Comparison of ENCODE assay signal across 21 mouse cellular contexts in genomic region chr17:46341208-46341607, GRCm38 (mm10). TPM values are rescaled to one million over a fixed set of nuclear protein-coding genes. Genes with fewer than 3 reads are reported as not detected.
DNase-seq lines count a peak whose midpoint lies in the region; TF ChIP-seq lines count a peak whose summit lies in the region.
"Had no signal": no experiment of that assay in that cellular context is flagged by ENCODE, and none has a peak within 500 bp of the region (broad histone marks: within the 10 kb centered on the region; RNA-seq: fewer than 3 reads in every experiment).

No protein-coding gene starts in this region.

- no peaks in the 10 kb centered on the region for H3K27me3 ChIP-seq in midbrain, embryonic 10.5 days (ENCODE audit: low read depth, poor library complexity, severe bottlenecking)
- H3K27me3 ChIP-seq: embryonic facial prominence, embryonic 15.5 days had no signal

- no peak overlapping the region for H3K4me3 ChIP-seq in layer of hippocampus, adult 2 months
- no peak overlapping the region for H3K4me3 ChIP-seq in macrophage (ENCODE audit: inconsistent target)
- H3K4me3 ChIP-seq in midbrain, embryonic 10.5 days, result no peak overlapping the region
- H3K4me3 ChIP-seq: embryonic facial prominence, embryonic 15.5 days; gastrocnemius, adult 2 months; myocyte had no signal

- no peaks in the 10 kb centered on the region for H3K4me1 ChIP-seq in midbrain, embryonic 10.5 days
- H3K4me1 ChIP-seq: embryonic facial prominence, embryonic 15.5 days had no signal

- peaks cover 23% of the 10 kb centered on the region for H3K9me3 ChIP-seq in midbrain, embryonic 10.5 days (replicated peaks)
- H3K9me3 ChIP-seq: embryonic facial prominence, embryonic 15.5 days had no signal

- no peak overlapping the region for H3K27ac ChIP-seq in layer of hippocampus, adult 2 months
- peak overlapping the region; percentile 83 for H3K27ac ChIP-seq in macrophage
- H3K27ac ChIP-seq in midbrain, embryonic 10.5 days (replicated peaks), result no peak overlapping the region
- H3K27ac ChIP-seq: embryonic facial prominence, embryonic 15.5 days; gastrocnemius, adult 2 months had no signal

- H3K36me3 ChIP-seq in macrophage (ENCODE audit: inconsistent target), result no peaks in the 10 kb centered on the region
- no peaks in the 10 kb centered on the region for H3K36me3 ChIP-seq in midbrain, embryonic 10.5 days
- H3K36me3 ChIP-seq: embryonic facial prominence, embryonic 15.5 days had no signal

- 6% methylated on average over 7 of the region's 7 CpGs for WGBS in macrophage (ENCODE audit: missing documents)
- 87% methylated on average over 7 of the region's 7 CpGs for WGBS in midbrain, embryonic 10.5 days

- peak; percentile 9 for DNase-seq in layer of hippocampus, adult 9-11 months
- DNase-seq in layer of hippocampus, adult 2 months (ENCODE audit: low spot score in 2 of 2), result no peak
- DNase-seq in spleen, postnatal 36 days (ENCODE audit: low spot score in 2 of 2), result peak; percentile 59 to 65
- DNase-seq in spleen, postnatal 4 days (ENCODE audit: low spot score in 2 of 2), result no peak
- no peak for DNase-seq in midbrain, embryonic 10.5 days (ENCODE audit: low spot score)
- DNase-seq in Muller cell, postnatal 12 days (ENCODE audit: inconsistent ontology term), result no peak
- DNase-seq in gastrocnemius, postnatal 4 days (ENCODE audit: low spot score in 2 of 2), result no peak
- DNase-seq: adrenal gland, postnatal 10 days; cerebellum, adult 11-12 months; cerebellum, postnatal 25 days; forebrain, postnatal 0 days; gastrocnemius, adult 2 months; kidney, adult 11 months; layer of hippocampus, postnatal 36 days; lung, adult 18-20 months; midbrain, embryonic 14.5 days; right cerebral cortex, postnatal 14 days; thymus, adult 18-20 months had no signal

- H3K79me2 ChIP-seq in macrophage (ENCODE audit: inconsistent target), result no peaks in the 10 kb centered on the region

- TF ChIP-seq CTCF in layer of hippocampus, adult 2 months (conservative IDR thresholded peaks at IDR 0.05), result no peak

RNA-seq across cellular contexts. Expression of gene Abcc10, which starts 13.1 kb away (rescaled TPM):
- total RNA-seq in layer of hippocampus, adult 2 months (2021), result 1 to 10 TPM; 8.9 to 9.7 TPM
- 10 to 100 TPM; 13.4 to 42.2 (median 30.0) TPM for total RNA-seq in macrophage (2018; cell fraction: chromatin; rRNA removed)
- 1 to 10 TPM; 1.8 to 5.2 (median 3.1) TPM for total RNA-seq in macrophage (2018; cell fraction: cytosol; rRNA removed)
- total RNA-seq in macrophage (2018; cell fraction: nucleus; rRNA removed), result 10 to 100 TPM in 25 of 26 experiments, 1 to 10 TPM in 1; 9.8 to 35.4 (median 22.3) TPM
- 1.8 to 3.9 TPM (median 2.4 TPM) in 3 replicates for polyA plus RNA-seq in macrophage (2018)
- polyA plus RNA-seq in midbrain, embryonic 10.5 days (2016; fragmentation: Nextera tagmentation; extraction: Ambion mirVana), result 7.6 and 8.9 TPM in 2 replicates
- 1 to 10 TPM; 5.3 to 5.4 TPM for total RNA-seq in gastrocnemius, postnatal 4 days (2021)

RNA-seq across cellular contexts. Expression of gene Zfp318, which starts 42.3 kb away (rescaled TPM):
- 10 to 100 TPM; 57.4 to 70.5 TPM for total RNA-seq in layer of hippocampus, adult 2 months (2021)
- total RNA-seq in macrophage (2018; cell fraction: chromatin; rRNA removed), result 100 to 1,000 TPM in 1 of 26 experiments, 10 to 100 TPM in 25; 22.1 to 100 (median 44.6) TPM
- total RNA-seq in macrophage (2018; cell fraction: cytosol; rRNA removed), result 10 to 100 TPM in 23 of 26 experiments, 1 to 10 TPM in 3; 7.4 to 25.0 (median 14.9) TPM
- 10 to 100 TPM; 23.1 to 78.6 (median 38.4) TPM for total RNA-seq in macrophage (2018; cell fraction: nucleus; rRNA removed)
- polyA plus RNA-seq in macrophage (2018), result 6.7 to 12.9 TPM (median 11.8 TPM) in 3 replicates
- 7.8 and 9.9 TPM in 2 replicates for polyA plus RNA-seq in midbrain, embryonic 10.5 days (2016; fragmentation: Nextera tagmentation; extraction: Ambion mirVana)
- 10 to 100 TPM; 33.9 to 35.0 TPM for total RNA-seq in gastrocnemius, postnatal 4 days (2021)

RNA-seq across cellular contexts. Expression of gene Dlk2, which starts 44.0 kb away (rescaled TPM):
- 10 to 100 TPM; 52.5 to 53.5 TPM for total RNA-seq in layer of hippocampus, adult 2 months (2021)
- not detected for total RNA-seq in macrophage (2018; cell fraction: chromatin; rRNA removed)
- total RNA-seq in macrophage (2018; cell fraction: cytosol; rRNA removed), result not detected
- total RNA-seq in macrophage (2018; cell fraction: nucleus; rRNA removed), result not detected
- polyA plus RNA-seq in macrophage (2018), result not detected in 3 replicates
- polyA plus RNA-seq in midbrain, embryonic 10.5 days (2016; fragmentation: Nextera tagmentation; extraction: Ambion mirVana), result 0.68 and 0.78 TPM in 2 replicates
- 1 to 10 TPM; 1.2 to 1.5 TPM for total RNA-seq in gastrocnemius, postnatal 4 days (2021)
- total RNA-seq: gastrocnemius, adult 2 months had no signal

RNA-seq across cellular contexts. Expression of gene Tjap1, which starts 58.4 kb away (rescaled TPM):
- 10 to 100 TPM; 54.0 to 56.7 TPM for total RNA-seq in layer of hippocampus, adult 2 months (2021)
- total RNA-seq in macrophage (2018; cell fraction: chromatin; rRNA removed), result 100 to 1,000 TPM in 7 of 26 experiments, 10 to 100 TPM in 19; 43.7 to 185 (median 67.4) TPM
- total RNA-seq in macrophage (2018; cell fraction: cytosol; rRNA removed), result 10 to 100 TPM; 11.6 to 33.2 (median 15.6) TPM
- 10 to 100 TPM; 23.9 to 83.8 (median 51.3) TPM for total RNA-seq in macrophage (2018; cell fraction: nucleus; rRNA removed)
- 9.7 to 12.8 TPM (median 12.5 TPM) in 3 replicates for polyA plus RNA-seq in macrophage (2018)
- 65.8 and 68.2 TPM in 2 replicates for polyA plus RNA-seq in midbrain, embryonic 10.5 days (2016; fragmentation: Nextera tagmentation; extraction: Ambion mirVana)
- total RNA-seq in gastrocnemius, postnatal 4 days (2021), result 10 to 100 TPM; 79.8 to 90.9 TPM

Comparison
In these comparisons a context has a peak if more than half of its experiments do, and no peak if none do; other contexts are left out.
1. DNase-seq: peak in layer of hippocampus, adult 9-11 months (single experiment) and spleen, postnatal 36 days (2 of 2); none in layer of hippocampus, adult 2 months (0 of 2), spleen, postnatal 4 days (0 of 2), midbrain, embryonic 10.5 days (single experiment), Muller cell, postnatal 12 days (single experiment) and gastrocnemius, postnatal 4 days (0 of 2).
2. RNA of gene Dlk2, which starts 44.0 kb away (total RNA-seq): 52.5 to 53.5 TPM in layer of hippocampus, adult 2 months; 1.2 to 1.5 TPM in gastrocnemius, postnatal 4 days; every median in the first group is over 10 times any median in the second.